Mouse (Mus musculus): ENCODE results near the gene Gm5148. TPM values are rescaled to one million over a fixed set of nuclear protein-coding genes. Genes with fewer than 3 reads are reported as not detected.

Gm5148 gene
- total and polyA plus RNA-seq, 2 experiments from 2014 or later: 1.8 TPM; not detected in 1

GRCm38 (mm10) chr3:37748002-37748733 lies 23.9 kb upstream of the Gm5148 start:
- Histone ChIP-seq H3K27me3 (ENCODE audit: control insufficient read depth, insufficient read depth, low read length) (no peaks in the 10 kb centered on the region), H3K4me3 (ENCODE audit: low read depth, low read length) (no peak overlapping the region), H3K9me3 (replicated peaks; ENCODE audit: control insufficient read depth, low read length) (0 out of 2 replicates have a peak, but pooled peaks cover 3% of the 10 kb centered on the region), H3K9ac (replicated peaks; ENCODE audit: low read depth, low read length) (no peak overlapping the region), H3K4me1 (ENCODE audit: control insufficient read depth, insufficient read depth) (peaks cover under 1% of the 10 kb centered on the region; the same call in 1 of the 2 replicates), H3K36me3 (replicated peaks; ENCODE audit: control insufficient read depth, insufficient read depth, low read length) (no peaks in the 10 kb centered on the region), H3K27ac (ENCODE audit: low read depth) (no peak overlapping the region), H3K4me2 (ENCODE audit: low read depth, low read length) (no peak overlapping the region)
- WGBS: 80% methylated on average over 16 of the region's 16 CpGs
- DNase-seq (ENCODE audit: low spot score) (no peak), ATAC-seq (ENCODE audit: insufficient read depth, low read depth) (no peak)
- TF ChIP-seq EP300 (IDR thresholded peaks at IDR 0.05; ENCODE audit: low read depth) (no peak), CTCF (IDR thresholded peaks at IDR 0.05; ENCODE audit: low read depth) (no peak)

DNA sequence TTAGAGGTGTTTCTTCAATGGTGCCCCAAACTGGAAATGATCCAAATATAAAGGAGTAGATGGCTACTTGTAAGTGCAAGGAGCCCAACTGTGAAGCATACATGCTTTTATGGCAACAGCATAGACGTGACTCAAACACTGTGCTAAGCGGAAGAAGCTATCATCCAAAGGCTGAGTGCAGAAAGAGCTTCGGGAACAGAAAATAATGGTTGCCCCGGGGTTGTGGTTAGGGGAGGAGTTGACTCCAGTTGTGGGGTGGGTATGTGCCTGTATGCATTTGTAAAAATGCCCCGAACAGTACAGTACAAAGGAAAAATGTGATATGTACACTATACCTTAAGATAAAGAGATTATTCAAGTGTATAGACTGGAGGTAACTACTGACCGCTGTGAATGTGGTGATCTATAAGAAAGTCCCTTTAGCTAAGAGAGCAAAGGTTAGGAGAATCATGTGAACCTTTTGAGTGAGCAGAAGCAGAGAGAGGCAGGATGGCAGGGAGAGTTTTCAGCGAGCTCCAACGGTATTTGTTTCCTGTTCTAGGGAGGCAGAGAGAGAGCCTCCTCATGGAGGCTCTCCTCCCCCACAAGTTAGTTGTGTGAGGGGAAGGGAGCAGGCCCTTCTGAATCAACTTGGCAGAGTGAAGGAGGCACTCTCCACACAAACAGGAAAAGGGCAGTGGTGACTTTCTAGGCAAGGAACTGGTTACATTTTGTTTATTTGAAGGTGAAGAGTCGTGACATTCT lies 23.1 kb upstream of the Gm5148 start:
- TF ChIP-seq EP300 (IDR thresholded peaks at IDR 0.05; ENCODE audit: low read depth) (no peak), CTCF (IDR thresholded peaks at IDR 0.05; ENCODE audit: low read depth) (no peak)
- H3K4me2 ChIP-seq (ENCODE audit: low read depth, low read length): no peak overlapping the region
- no peak overlapping the region for H3K4me3 ChIP-seq (ENCODE audit: low read depth, low read length)
- 0 out of 2 replicates have a peak, but pooled peaks cover 3% of the 10 kb centered on the region for H3K9me3 ChIP-seq (replicated peaks; ENCODE audit: control insufficient read depth, low read length)
- ATAC-seq (ENCODE audit: insufficient read depth, low read depth) (no peak), DNase-seq (ENCODE audit: low spot score) (no peak)
- H3K27ac ChIP-seq (ENCODE audit: low read depth): no peak overlapping the region
- 79% methylated on average over 9 of the region's 9 CpGs for WGBS
- no peaks in the 10 kb centered on the region for H3K27me3 ChIP-seq (ENCODE audit: control insufficient read depth, insufficient read depth, low read length)
- H3K4me1 ChIP-seq (ENCODE audit: control insufficient read depth, insufficient read depth): no peaks in the 10 kb centered on the region
- H3K36me3 ChIP-seq (replicated peaks; ENCODE audit: control insufficient read depth, insufficient read depth, low read length): no peaks in the 10 kb centered on the region
- H3K9ac ChIP-seq (replicated peaks; ENCODE audit: low read depth, low read length): no peak overlapping the region

GRCm38 (mm10) chr3:37744050-37744449 lies 19.8 kb upstream of the Gm5148 start:
- no peak for DNase-seq (ENCODE audit: low spot score)
- no peaks in the 10 kb centered on the region for H3K9me3 ChIP-seq (replicated peaks; ENCODE audit: control insufficient read depth, low read length)
- H3K4me1 ChIP-seq (ENCODE audit: control insufficient read depth, insufficient read depth): no peaks in the 10 kb centered on the region
- TF ChIP-seq CTCF (IDR thresholded peaks at IDR 0.05; ENCODE audit: low read depth) (no peak), EP300 (IDR thresholded peaks at IDR 0.05; ENCODE audit: low read depth) (no peak)
- H3K27ac ChIP-seq (ENCODE audit: low read depth): no peak overlapping the region
- H3K4me2 ChIP-seq (ENCODE audit: low read depth, low read length): no peak overlapping the region
- H3K27me3 ChIP-seq (ENCODE audit: control insufficient read depth, insufficient read depth, low read length): no peaks in the 10 kb centered on the region
- H3K36me3 ChIP-seq (replicated peaks; ENCODE audit: control insufficient read depth, insufficient read depth, low read length): no peaks in the 10 kb centered on the region
- H3K4me3 ChIP-seq (ENCODE audit: low read depth, low read length): no peak overlapping the region
- no peak for ATAC-seq (ENCODE audit: insufficient read depth, low read depth)
- no peak overlapping the region for H3K9ac ChIP-seq (replicated peaks; ENCODE audit: low read depth, low read length)
- 76% methylated on average over 2 of the region's 2 CpGs for WGBS

DNA sequence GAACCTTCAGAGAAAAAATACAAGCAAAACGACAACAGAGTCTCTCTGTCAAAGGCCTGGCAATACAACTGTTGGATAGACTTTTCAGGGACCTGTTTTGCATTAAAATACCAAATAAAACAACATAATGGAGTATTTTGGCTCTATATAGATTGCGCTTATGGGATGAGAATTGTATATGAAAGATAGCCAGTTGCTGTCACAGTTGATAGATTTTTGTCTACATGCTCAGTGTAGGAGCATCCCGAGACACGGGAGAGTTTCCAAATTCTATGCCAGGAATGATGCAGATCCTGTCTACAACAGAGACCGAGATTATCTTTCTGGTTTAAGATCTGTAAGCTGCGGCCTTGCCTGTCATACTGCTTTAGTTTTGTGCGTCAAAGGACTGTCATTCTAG lies 15.7 kb upstream of the Gm5148 start:
- Histone ChIP-seq H3K36me3 (replicated peaks; ENCODE audit: control insufficient read depth, insufficient read depth, low read length) (no peaks in the 10 kb centered on the region), H3K4me3 (ENCODE audit: low read depth, low read length) (no peak overlapping the region), H3K4me1 (ENCODE audit: control insufficient read depth, insufficient read depth) (peaks cover 3% of the 10 kb centered on the region; the same call in 1 of the 2 replicates), H3K4me2 (ENCODE audit: low read depth, low read length) (no peak overlapping the region), H3K27me3 (ENCODE audit: control insufficient read depth, insufficient read depth, low read length) (no peaks in the 10 kb centered on the region), H3K9ac (replicated peaks; ENCODE audit: low read depth, low read length) (no peak overlapping the region), H3K27ac (ENCODE audit: low read depth) (no peak overlapping the region), H3K9me3 (replicated peaks; ENCODE audit: control insufficient read depth, low read length) (no peaks in the 10 kb centered on the region)
- TF ChIP-seq EP300 (IDR thresholded peaks at IDR 0.05; ENCODE audit: low read depth) (no peak), CTCF (IDR thresholded peaks at IDR 0.05; ENCODE audit: low read depth) (no peak)
- no peak for DNase-seq (ENCODE audit: low spot score)
- no peak for ATAC-seq (ENCODE audit: insufficient read depth, low read depth)
- 86% methylated on average over 7 of the region's 7 CpGs for whole genome bisulfite sequencing

GRCm38 (mm10) chr3:37738171-37738950 lies 14.1 kb upstream of the Gm5148 start:
- H3K4me3 ChIP-seq (ENCODE audit: low read depth, low read length): no peak overlapping the region
- no peak overlapping the region for H3K9ac ChIP-seq (replicated peaks; ENCODE audit: low read depth, low read length)
- H3K9me3 ChIP-seq (replicated peaks; ENCODE audit: control insufficient read depth, low read length): no peaks in the 10 kb centered on the region
- peaks cover 3% of the 10 kb centered on the region; the same call in 1 of the 2 replicates for H3K4me1 ChIP-seq (ENCODE audit: control insufficient read depth, insufficient read depth)
- DNase-seq (ENCODE audit: low spot score): no peak
- no peaks in the 10 kb centered on the region for H3K27me3 ChIP-seq (ENCODE audit: control insufficient read depth, insufficient read depth, low read length)
- 73% methylated on average over 17 of the region's 17 CpGs for WGBS
- ATAC-seq (ENCODE audit: insufficient read depth, low read depth): no peak
- no peak overlapping the region for H3K4me2 ChIP-seq (ENCODE audit: low read depth, low read length)
- H3K36me3 ChIP-seq (replicated peaks; ENCODE audit: control insufficient read depth, insufficient read depth, low read length): no peaks in the 10 kb centered on the region
- TF ChIP-seq CTCF (IDR thresholded peaks at IDR 0.05; ENCODE audit: low read depth): no peak
- TF ChIP-seq EP300 (IDR thresholded peaks at IDR 0.05; ENCODE audit: low read depth): no peak
- H3K27ac ChIP-seq (ENCODE audit: low read depth): no peak overlapping the region
